Mouse (Mus musculus): ENCODE data around the gene Vmn2r16. TPM values are rescaled to one million over a fixed set of nuclear protein-coding genes. Genes with fewer than 3 reads are reported as not detected.

Vmn2r16 gene
- total RNA-seq (2015) (not detected in 2 replicates), total RNA-seq (2017) (not detected in 2 replicates)

DNA sequence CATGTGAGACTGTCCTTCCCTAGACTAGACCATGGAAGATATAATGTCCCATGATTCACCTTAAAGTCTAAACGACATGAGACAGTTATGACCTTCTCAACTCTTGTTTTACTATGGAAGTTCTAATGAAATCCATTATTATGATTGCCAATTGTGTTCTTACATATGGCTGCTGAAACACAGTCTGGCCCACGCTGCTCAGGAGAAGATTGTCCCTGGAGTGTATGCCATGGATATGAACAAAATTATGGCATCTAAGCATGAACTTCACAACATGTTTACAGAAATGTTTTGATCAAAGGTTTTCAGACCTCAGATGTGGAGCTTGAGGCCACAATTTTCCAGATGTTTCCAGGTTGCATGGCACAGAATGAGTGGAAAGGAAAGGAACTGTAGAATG lies at the start of gene Vmn2r16:
TSS of gene Vmn2r16 (plus strand) at position 301 of the 400 bp plus-strand sequence.
- ATAC-seq (replicated peaks; ENCODE audit: poor library complexity), result no peak

DNA sequence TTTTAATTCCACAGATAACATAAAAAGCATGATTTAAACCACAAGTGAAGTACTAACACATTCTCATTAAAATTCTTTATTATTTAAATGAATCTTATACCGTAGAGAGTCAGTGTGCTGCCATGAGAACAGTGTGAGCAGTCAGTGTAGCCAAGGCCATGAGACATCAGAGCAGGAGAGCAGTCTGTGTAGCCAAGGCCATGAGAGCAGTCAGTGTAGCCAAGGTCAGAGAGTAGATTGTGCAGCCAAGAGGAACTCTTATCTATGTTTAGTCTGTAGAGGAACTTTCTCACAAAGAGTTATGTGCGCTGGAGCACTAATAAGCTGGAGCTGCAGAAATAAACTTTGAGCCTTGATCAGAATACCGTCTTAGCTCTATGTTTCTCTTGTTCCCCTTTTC lies 35.3 kb upstream of the Vmn2r16 start:
- ATAC-seq (replicated peaks; ENCODE audit: poor library complexity), result no peak

GRCm38 (mm10) chr5:109297544-109297943 lies 32.4 kb upstream of the Vmn2r16 start, which contains the start of gene Vmn2r15:
TSS of gene Vmn2r15 (minus strand) at chr5:109297644.
- ATAC-seq (replicated peaks; ENCODE audit: poor library complexity), result no peak

GRCm38 (mm10) chr5:109419388-109419787 lies 89.4 kb downstream of the Vmn2r16 start, which contains the start of gene Vmn2r17:
TSS of gene Vmn2r17 (plus strand) at chr5:109419688.
- ATAC-seq (replicated peaks; ENCODE audit: poor library complexity), result no peak

Other genes with a start within 250 kb of the Vmn2r16 start
- not detected in 2 replicates for gene Vmn2r12, start 232.2 kb upstream of the Vmn2r16 start, total RNA-seq (2015)
- not detected in 2 replicates for gene Vmn2r12, start 232.2 kb upstream of the Vmn2r16 start, total RNA-seq (2017)
- gene Vmn2r13, start 138.0 kb upstream of the Vmn2r16 start, total RNA-seq (2015), result not detected in 2 replicates
- not detected in 2 replicates for gene Vmn2r13, start 138.0 kb upstream of the Vmn2r16 start, total RNA-seq (2017)
- gene Vmn2r14, start 105.5 kb upstream of the Vmn2r16 start, total RNA-seq (2015), result not detected in 2 replicates
- not detected in 2 replicates for gene Vmn2r14, start 105.5 kb upstream of the Vmn2r16 start, total RNA-seq (2017)
- gene Vmn2r15, start 32.5 kb upstream of the Vmn2r16 start, total RNA-seq (2015), result not detected in 2 replicates
- not detected in 2 replicates for gene Vmn2r15, start 32.5 kb upstream of the Vmn2r16 start, total RNA-seq (2017)
- gene Vmn2r17, start 89.5 kb downstream of the Vmn2r16 start, total RNA-seq (2015), result not detected in 2 replicates
- gene Vmn2r17, start 89.5 kb downstream of the Vmn2r16 start, total RNA-seq (2017), result not detected in 2 replicates
- gene Crlf2, start 228.8 kb downstream of the Vmn2r16 start, total RNA-seq (2015), result 8.8 and 11.5 TPM in 2 replicates
- 18.1 and 22.1 TPM in 2 replicates for gene Crlf2, start 228.8 kb downstream of the Vmn2r16 start, total RNA-seq (2017)

All from megakaryocyte progenitor cell, adult 5-6 weeks (primary cell).